Comparison of ENCODE assay signal across 9 mouse cellular contexts in genomic region chr1:135148476-135148875, GRCm38 (mm10). TPM values are rescaled to one million over a fixed set of nuclear protein-coding genes. Genes with fewer than 3 reads are reported as not detected.
DNase-seq lines count a peak whose midpoint lies in the region; ATAC-seq and TF ChIP-seq lines count a peak whose summit lies in the region.
"Had no signal": no experiment of that assay in that cellular context is flagged by ENCODE, and none has a peak within 500 bp of the region (broad histone marks: within the 10 kb centered on the region; RNA-seq: fewer than 3 reads in every experiment).

No protein-coding gene starts in this region.

- in situ Hi-C loops in CH12.LX (cut with MboI; ENCODE audit: low pct_ligation_motif_present, low pct_unique_long_range_greater_than_20kb, low sequenced_read_pairs), result no loop called here

- no peak for TF ChIP-seq RAD21 in CH12.LX (IDR thresholded peaks at IDR 0.05; ENCODE audit: low read depth, low read length)

- H3K4me1 ChIP-seq in CH12.LX (ENCODE audit: control insufficient read depth in 1 of 2, insufficient read depth in 2 of 2), result peaks cover 8 to 52% of the 10 kb centered on the region in 2 experiments
- H3K4me1 ChIP-seq in forebrain, embryonic 15.5 days, result peaks cover 42% of the 10 kb centered on the region
- H3K4me1 ChIP-seq in liver, embryonic 13.5 days (replicated peaks), result peaks cover 28% of the 10 kb centered on the region

- DNase-seq in heart, adult 11 months, result peak; percentile 89
- DNase-seq in heart, postnatal 4 days, result no peak
- DNase-seq in CH12.LX (ENCODE audit: extremely low read depth), result no peak
- DNase-seq in liver, embryonic 13.5 days, result no peak
- DNase-seq in retina, postnatal 1 day, result no peak
- no peak for DNase-seq in thymus, adult 18-20 months
- DNase-seq in frontal cortex, postnatal 25 days (ENCODE audit: low spot score in 2 of 2), result no peak

- WGBS in forebrain, embryonic 15.5 days, result 50% methylated on average over 4 of the region's 4 CpGs
- 81% methylated on average over 4 of the region's 4 CpGs for WGBS in liver, embryonic 13.5 days (ENCODE audit: insufficient replicate concordance)

- no peak for ATAC-seq in forebrain, embryonic 15.5 days (replicated peaks)
- no peak for ATAC-seq in liver, embryonic 13.5 days (ENCODE audit: low read depth)

- no peak overlapping the region for H3K27ac ChIP-seq in CH12.LX (ENCODE audit: insufficient read depth, low read depth)
- peak overlapping the region; percentile 97 for H3K27ac ChIP-seq in forebrain, embryonic 15.5 days (replicated peaks)
- no peak overlapping the region for H3K27ac ChIP-seq in liver, embryonic 13.5 days

- H3K9me3 ChIP-seq in CH12.LX (replicated peaks; ENCODE audit: low read length), result no peaks in the 10 kb centered on the region
- H3K9me3 ChIP-seq in forebrain, embryonic 15.5 days, result no peaks in the 10 kb centered on the region
- no peaks in the 10 kb centered on the region for H3K9me3 ChIP-seq in liver, embryonic 13.5 days (replicated peaks)

- H3K4me3 ChIP-seq in CH12.LX (replicated peaks in 1 of 3; ENCODE audit: low read depth in 2 of 3, low read length in 2 of 3, poor library complexity in 1 of 3), result peak overlapping the region in 1 of 3 experiments; percentile 79
- H3K4me3 ChIP-seq in forebrain, embryonic 15.5 days, result peak overlapping the region; percentile 100
- H3K4me3 ChIP-seq in liver, embryonic 13.5 days (replicated peaks), result peak overlapping the region; percentile 84

- no peak for TF ChIP-seq EP300 in CH12.LX (IDR thresholded peaks at IDR 0.05; ENCODE audit: low read length)

- H3K79me2 ChIP-seq in CH12.LX (replicated peaks; ENCODE audit: control insufficient read depth, extremely low read depth, insufficient read depth, poor library complexity, severe bottlenecking), result peaks cover 14% of the 10 kb centered on the region

- TF ChIP-seq POLR2A in CH12.LX (IDR thresholded peaks at IDR 0.05; ENCODE audit: low read depth, low read length), result no peak

- TF ChIP-seq CTCF in CH12.LX (conservative IDR thresholded peaks at IDR 0.05 in 1 of 2, IDR thresholded peaks at IDR 0.05 in 1 of 2; ENCODE audit: low read depth in 2 of 2, low read length in 2 of 2), result no peak

- H3K36me3 ChIP-seq in CH12.LX (replicated peaks in 1 of 2; ENCODE audit: control insufficient read depth in 1 of 2, insufficient read depth in 1 of 2, low read length in 1 of 2), result peaks cover 15 to 64% of the 10 kb centered on the region in 2 experiments
- no peaks in the 10 kb centered on the region; the same call in 1 of the 2 replicates for H3K36me3 ChIP-seq in forebrain, embryonic 15.5 days
- peaks cover 11% of the 10 kb centered on the region for H3K36me3 ChIP-seq in liver, embryonic 13.5 days

- peak overlapping the region; percentile 88 for H3K4me2 ChIP-seq in CH12.LX (ENCODE audit: insufficient read depth, low read depth, poor library complexity, severe bottlenecking)
- peak overlapping the region; percentile 75 for H3K4me2 ChIP-seq in forebrain, embryonic 15.5 days (replicated peaks)
- H3K4me2 ChIP-seq in liver, embryonic 13.5 days, result peak overlapping the region; percentile 100

- no peaks in the 10 kb centered on the region for H3K27me3 ChIP-seq in CH12.LX (replicated peaks)
- no peaks in the 10 kb centered on the region for H3K27me3 ChIP-seq in forebrain, embryonic 15.5 days
- H3K27me3 ChIP-seq in liver, embryonic 13.5 days, result no peaks in the 10 kb centered on the region

- peak overlapping the region; percentile 67; the same call in 1 of the 2 replicates for H3K9ac ChIP-seq in CH12.LX (ENCODE audit: insufficient read depth, low read depth)
- peak overlapping the region; percentile 100 for H3K9ac ChIP-seq in forebrain, embryonic 15.5 days (replicated peaks)
- peak overlapping the region; percentile 90; the same call in 1 of the 2 replicates for H3K9ac ChIP-seq in liver, embryonic 13.5 days

- dilution Hi-C loops in CH12.LX (cut with MboI; ENCODE audit: extremely low pct_ligation_motif_present, extremely low pct_unique_long_range_greater_than_20kb, low sequenced_read_pairs), result no loop called here

TF ChIP-seq in CH12.LX, 34 proteins besides CTCF, POLR2A, EP300 and RAD21:
- TF ChIP-seq MYC (IDR thresholded peaks at IDR 0.05; ENCODE audit: low read depth, low read length) (no peak), MEF2A (IDR thresholded peaks at IDR 0.05; ENCODE audit: borderline replicate concordance, low read depth, low read length) (no peak), PAX5 (IDR thresholded peaks at IDR 0.05; ENCODE audit: low read length) (no peak), RCOR1 (conservative IDR thresholded peaks at IDR 0.05; ENCODE audit: low read depth, low read length) (no peak), ZNF384 (IDR thresholded peaks at IDR 0.05; ENCODE audit: low read depth, low read length) (no peak)

RNA-seq across cellular contexts. Expression of gene Arl8a, which starts 1.9 kb away (rescaled TPM):
- total RNA-seq in heart, postnatal 4 days (2021), result 10 to 100 TPM; 33.5 to 36.8 TPM
- total RNA-seq in CH12.LX (2012; rRNA removed) (8.5 and 10.9 TPM in 2 replicates), CH12.LX (2014; rRNA removed) (4.2 and 4.7 TPM in 2 replicates)
- polyA plus RNA-seq in CH12.LX (2012; ENCODE audit: insufficient read length, low read depth), result 42.1 and 52.7 TPM in 2 replicates
- polyA plus RNA-seq in forebrain, embryonic 15.5 days (2015; fragmentation: Nextera tagmentation; extraction: Ambion mirVana), result 301 and 307 TPM in 2 replicates
- polyA plus RNA-seq in liver, embryonic 13.5 days (2015; fragmentation: Nextera tagmentation; extraction: Ambion mirVana), result 8.9 and 10.5 TPM in 2 replicates

RNA-seq across cellular contexts. Expression of gene Ptpn7, which starts 16.0 kb away (rescaled TPM):
- total RNA-seq in heart, postnatal 4 days (2021), result under 1 TPM; 0.47 to 0.52 TPM
- 61.4 and 69.7 TPM in 2 replicates for total RNA-seq in CH12.LX (2012; rRNA removed)
- 77.5 and 81.9 TPM in 2 replicates for total RNA-seq in CH12.LX (2014; rRNA removed)
- 78.7 and 81.9 TPM in 2 replicates for polyA plus RNA-seq in CH12.LX (2012; ENCODE audit: insufficient read length, low read depth)
- polyA plus RNA-seq in forebrain, embryonic 15.5 days (2015; fragmentation: Nextera tagmentation; extraction: Ambion mirVana), result 0.23 and 0.24 TPM in 2 replicates
- 16.0 and 17.9 TPM in 2 replicates for polyA plus RNA-seq in liver, embryonic 13.5 days (2015; fragmentation: Nextera tagmentation; extraction: Ambion mirVana)
- total RNA-seq: layer of hippocampus, adult 18-20 months had no signal

RNA-seq across cellular contexts. Expression of gene Gpr37l1, which starts 19.0 kb away (rescaled TPM):
- under 1 TPM in 1 of 2 experiments, not detected in 1; 0.18 TPM for total RNA-seq in heart, postnatal 4 days (2021)
- total RNA-seq in CH12.LX (2012; rRNA removed) (not detected in 2 replicates), CH12.LX (2014; rRNA removed) (not detected in 2 replicates)
- not detected in 2 replicates for polyA plus RNA-seq in CH12.LX (2012; ENCODE audit: insufficient read length, low read depth)
- 0.31 and 0.33 TPM in 2 replicates for polyA plus RNA-seq in forebrain, embryonic 15.5 days (2015; fragmentation: Nextera tagmentation; extraction: Ambion mirVana)
- polyA plus RNA-seq in liver, embryonic 13.5 days (2015; fragmentation: Nextera tagmentation; extraction: Ambion mirVana), result not detected in 2 replicates

RNA-seq across cellular contexts. Expression of gene Lgr6, which starts 43.4 kb away (rescaled TPM):
- 1 to 10 TPM; 8.6 to 9.4 TPM for total RNA-seq in heart, postnatal 4 days (2021)
- total RNA-seq in CH12.LX (2012; rRNA removed) (0.17 and 0.38 TPM in 2 replicates), CH12.LX (2014; rRNA removed) (0.07 TPM in 1 of 2 replicates, not detected in the other)
- polyA plus RNA-seq in CH12.LX (2012; ENCODE audit: insufficient read length, low read depth), result 0.16 TPM in 2 replicates
- polyA plus RNA-seq in forebrain, embryonic 15.5 days (2015; fragmentation: Nextera tagmentation; extraction: Ambion mirVana), result 0.41 and 0.61 TPM in 2 replicates
- 0.05 and 0.15 TPM in 2 replicates for polyA plus RNA-seq in liver, embryonic 13.5 days (2015; fragmentation: Nextera tagmentation; extraction: Ambion mirVana)

Comparison
In these comparisons a context has a peak if more than half of its experiments do, and no peak if none do; other contexts are left out.
1. RNA of gene Ptpn7, which starts 16.0 kb away (polyA plus RNA-seq): 78.7 to 81.9 TPM in CH12.LX and 16.0 to 17.9 TPM in liver, embryonic 13.5 days; 0.23 to 0.24 TPM in forebrain, embryonic 15.5 days; every median in the first group is over 10 times any median in the second.
2. Peak in every context shown above with its lines, with median percentiles within 50 percentile points of each other: H3K4me2 ChIP-seq and H3K9ac ChIP-seq.